Mouse (Mus musculus): Measurements from ENCODE around the gene Prkn. TPM values are rescaled to one million over a fixed set of nuclear protein-coding genes. Genes with fewer than 3 reads are reported as not detected.
A peak's percentile ranks its signal among the peaks of the same experiment; 100 is the strongest.

The Prkn gene
- polyA plus RNA-seq, 1 experiment from 2014 or later, result 2.8 TPM

DNA sequence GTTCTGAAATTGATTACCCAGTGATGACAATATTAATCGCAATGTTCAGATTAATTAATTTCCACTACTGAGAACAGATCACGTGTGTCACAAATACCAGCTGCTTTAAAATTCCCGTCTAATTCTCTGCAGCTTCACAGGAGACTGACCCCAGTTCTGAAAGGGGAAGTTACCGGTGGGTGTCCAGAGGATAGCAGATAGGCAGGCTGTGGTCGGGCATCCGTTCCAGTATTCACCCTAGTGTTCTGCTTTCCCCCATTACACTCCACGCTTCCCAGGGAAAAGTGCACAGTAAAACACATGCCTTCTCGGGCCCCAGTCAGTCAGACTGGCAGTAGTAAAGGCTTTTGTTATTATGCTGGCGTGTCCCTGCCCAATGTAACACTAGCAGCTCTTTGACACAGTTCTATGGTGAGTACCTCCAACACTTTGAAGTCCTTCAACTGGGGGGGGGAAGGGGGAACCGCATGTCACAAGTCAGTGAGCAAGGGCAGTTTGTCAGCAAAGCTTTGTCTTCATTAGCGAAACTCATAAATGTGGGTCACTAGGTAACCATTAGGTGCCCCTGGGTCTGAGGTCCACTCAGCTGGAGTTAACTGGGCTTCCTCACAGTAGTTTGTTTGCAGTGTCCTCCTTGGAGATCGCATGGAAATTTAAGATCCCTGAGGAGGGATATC is 940.8 kb downstream of the Prkn start:
- Histone ChIP-seq H3K4me3 (ENCODE audit: low read length) (no peak overlapping the region), H3K9ac (replicated peaks; ENCODE audit: low read length) (no peak overlapping the region), H3K27me3 (ENCODE audit: insufficient read depth, low read length) (no peaks in the 10 kb centered on the region), H3K36me3 (ENCODE audit: insufficient read depth, low read length) (no peaks in the 10 kb centered on the region), H3K27ac (ENCODE audit: low read length) (no peak overlapping the region), H3K9me3 (ENCODE audit: low read length) (no peaks in the 10 kb centered on the region), H3K4me1 (ENCODE audit: insufficient read depth, low read length) (no peaks in the 10 kb centered on the region), H3K4me2 (replicated peaks; ENCODE audit: low read depth, low read length) (no peak overlapping the region)
- 21% methylated on average over 12 of the region's 12 CpGs for WGBS
- peak; percentile 92 for ATAC-seq (ENCODE audit: low FRiP score, low TSS enrichment)

DNA sequence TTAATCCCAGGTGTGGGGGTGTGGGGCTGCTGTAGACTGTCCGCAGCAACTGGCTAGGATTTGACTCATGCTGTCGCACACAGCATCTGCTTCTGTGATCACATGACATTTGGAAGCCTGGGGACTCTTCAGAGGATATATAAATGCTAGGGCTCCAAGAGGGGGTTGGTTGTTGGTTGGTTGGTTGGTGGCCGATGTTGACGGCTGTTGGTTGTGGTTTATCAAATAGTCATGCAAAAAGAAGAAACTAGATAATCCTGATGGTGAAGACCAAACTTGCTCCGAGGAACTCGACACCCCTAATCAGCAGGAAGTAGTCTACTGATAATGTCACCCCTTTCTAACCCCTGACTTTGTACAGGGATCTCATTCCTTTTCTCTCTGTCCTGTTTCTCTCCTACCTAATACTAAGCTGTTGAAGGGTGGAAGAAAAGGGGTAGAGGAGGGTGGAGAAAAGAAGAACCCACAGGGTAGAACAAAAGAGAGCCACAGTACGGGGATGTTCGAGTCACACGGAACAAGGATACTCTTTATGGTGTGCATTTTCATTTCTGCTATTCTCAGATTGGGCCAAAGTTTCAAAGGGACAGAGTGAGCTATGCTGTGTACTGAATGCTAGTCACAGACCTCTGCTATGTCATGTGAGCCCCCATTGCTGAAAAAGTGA is 948.2 kb downstream of the Prkn start:
- 84% methylated on average over 9 of the region's 9 CpGs for WGBS
- H3K4me1 ChIP-seq (ENCODE audit: insufficient read depth, low read length), result no peaks in the 10 kb centered on the region
- no peak overlapping the region for H3K4me3 ChIP-seq (ENCODE audit: low read length)
- no peaks in the 10 kb centered on the region for H3K36me3 ChIP-seq (ENCODE audit: insufficient read depth, low read length)
- no peaks in the 10 kb centered on the region for H3K27me3 ChIP-seq (ENCODE audit: insufficient read depth, low read length)
- no peak overlapping the region for H3K27ac ChIP-seq (ENCODE audit: low read length)
- no peak overlapping the region for H3K9ac ChIP-seq (replicated peaks; ENCODE audit: low read length)
- ATAC-seq (ENCODE audit: low FRiP score, low TSS enrichment), result no peak
- H3K9me3 ChIP-seq (ENCODE audit: low read length), result no peaks in the 10 kb centered on the region
- no peak overlapping the region for H3K4me2 ChIP-seq (replicated peaks; ENCODE audit: low read depth, low read length)

DNA sequence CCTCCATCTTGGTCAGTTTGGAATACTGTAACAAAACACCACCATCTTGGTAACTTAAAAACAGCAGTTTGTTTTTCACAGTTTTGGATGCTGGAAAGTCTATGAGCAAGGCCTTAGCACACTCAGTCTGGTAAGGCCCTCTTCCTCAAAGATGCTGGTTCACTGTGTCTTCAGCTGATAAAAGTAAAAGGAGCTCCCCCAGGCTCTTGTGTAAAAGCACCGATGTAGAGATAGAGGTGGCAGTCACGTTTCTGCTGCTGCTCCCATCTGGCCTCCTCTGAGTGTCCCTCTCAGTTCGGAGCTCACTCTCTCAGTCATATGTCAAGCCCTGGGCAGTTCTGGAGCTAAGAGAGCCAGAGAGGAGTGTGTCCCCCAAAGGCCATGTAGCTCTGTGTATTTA is 955.8 kb downstream of the Prkn start:
- H3K27me3 ChIP-seq (ENCODE audit: insufficient read depth, low read length), result 0 out of 2 replicates have a peak, but pooled peaks cover 3% of the 10 kb centered on the region
- no peak overlapping the region for H3K9ac ChIP-seq (replicated peaks; ENCODE audit: low read length)
- ATAC-seq (ENCODE audit: low FRiP score, low TSS enrichment), result no peak
- no peaks in the 10 kb centered on the region for H3K36me3 ChIP-seq (ENCODE audit: insufficient read depth, low read length)
- H3K4me1 ChIP-seq (ENCODE audit: insufficient read depth, low read length), result no peaks in the 10 kb centered on the region
- no peak overlapping the region for H3K4me3 ChIP-seq (ENCODE audit: low read length)
- no peak overlapping the region for H3K4me2 ChIP-seq (replicated peaks; ENCODE audit: low read depth, low read length)
- 76% methylated on average over 3 of the region's 3 CpGs for WGBS
- H3K27ac ChIP-seq (ENCODE audit: low read length), result no peak overlapping the region
- H3K9me3 ChIP-seq (ENCODE audit: low read length), result no peaks in the 10 kb centered on the region

DNA sequence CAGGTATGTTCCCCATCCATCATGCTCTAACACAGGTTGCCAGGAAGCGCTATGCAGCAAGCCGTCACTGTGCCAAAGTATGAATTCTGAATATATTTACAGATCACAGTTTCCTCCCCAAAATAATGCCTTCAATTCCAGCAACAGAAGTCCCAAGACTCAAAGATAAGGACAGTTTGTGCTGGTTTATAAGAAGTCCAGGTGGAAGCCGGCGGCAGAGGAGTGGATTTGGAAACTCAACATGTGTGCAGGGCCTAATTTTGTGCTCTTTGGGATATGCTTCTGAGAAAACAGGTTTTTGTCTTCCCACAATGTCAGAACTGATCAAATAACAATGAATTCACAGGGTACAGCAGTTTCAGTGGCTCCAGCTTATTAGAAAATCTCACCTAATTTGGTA is 961.0 kb downstream of the Prkn start:
- H3K9me3 ChIP-seq (ENCODE audit: low read length), result no peaks in the 10 kb centered on the region
- no peak overlapping the region for H3K27ac ChIP-seq (ENCODE audit: low read length)
- H3K9ac ChIP-seq (replicated peaks; ENCODE audit: low read length), result no peak overlapping the region
- ATAC-seq (ENCODE audit: low FRiP score, low TSS enrichment), result no peak
- no peaks in the 10 kb centered on the region for H3K4me1 ChIP-seq (ENCODE audit: insufficient read depth, low read length)
- no peak overlapping the region for H3K4me3 ChIP-seq (ENCODE audit: low read length)
- no peaks in the 10 kb centered on the region for H3K27me3 ChIP-seq (ENCODE audit: insufficient read depth, low read length)
- no peaks in the 10 kb centered on the region for H3K36me3 ChIP-seq (ENCODE audit: insufficient read depth, low read length)
- H3K4me2 ChIP-seq (replicated peaks; ENCODE audit: low read depth, low read length), result no peak overlapping the region
- 93% methylated on average over 4 of the region's 4 CpGs for WGBS

DNA sequence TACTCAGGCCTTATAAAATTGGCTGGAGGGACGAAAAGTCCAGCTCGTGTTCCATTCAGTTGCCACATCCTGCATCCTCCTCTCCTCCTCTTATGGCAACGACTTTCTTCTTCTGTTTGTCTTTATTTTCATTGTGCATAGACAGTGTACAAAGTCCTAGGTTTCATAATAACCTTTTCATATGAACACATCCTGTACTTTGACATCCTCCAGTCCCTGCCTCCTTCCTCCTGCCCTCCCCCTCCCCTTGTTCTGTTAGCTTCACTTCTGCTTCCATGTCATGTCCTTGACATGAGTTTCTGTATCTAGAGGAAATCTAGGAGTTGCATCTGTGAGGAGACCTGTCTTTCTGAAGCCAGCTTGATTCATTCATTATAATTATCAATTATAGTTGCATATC is 967.1 kb downstream of the Prkn start:
- Histone ChIP-seq H3K27ac (ENCODE audit: low read length) (no peak overlapping the region), H3K4me1 (ENCODE audit: insufficient read depth, low read length) (no peaks in the 10 kb centered on the region), H3K4me3 (ENCODE audit: low read length) (no peak overlapping the region), H3K36me3 (ENCODE audit: insufficient read depth, low read length) (no peaks in the 10 kb centered on the region), H3K27me3 (ENCODE audit: insufficient read depth, low read length) (no peaks in the 10 kb centered on the region), H3K4me2 (replicated peaks; ENCODE audit: low read depth, low read length) (no peak overlapping the region), H3K9me3 (ENCODE audit: low read length) (no peaks in the 10 kb centered on the region), H3K9ac (replicated peaks; ENCODE audit: low read length) (no peak overlapping the region)
- no peak for ATAC-seq (ENCODE audit: low FRiP score, low TSS enrichment)
- 69% methylated on average over 3 of the region's 3 CpGs for WGBS

DNA sequence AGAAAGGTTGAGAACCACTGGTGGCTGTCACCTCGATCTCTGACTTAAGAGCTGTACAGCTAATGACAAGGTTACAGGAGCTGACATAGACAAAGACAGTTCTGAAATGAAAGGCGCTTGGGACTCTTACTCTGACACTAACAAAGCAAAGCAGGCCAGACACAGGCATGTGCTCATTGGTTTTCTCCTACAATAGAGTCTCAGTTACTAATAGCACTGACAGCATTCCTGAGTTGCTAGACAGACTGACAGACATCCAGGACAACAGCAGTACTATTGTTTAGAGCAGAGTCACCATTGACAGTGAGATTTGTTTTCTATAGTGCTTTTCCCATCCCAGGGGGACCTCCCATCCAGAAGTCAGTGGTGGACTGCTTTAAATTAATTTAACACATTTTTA is 977.7 kb downstream of the Prkn start:
- Histone ChIP-seq H3K27me3 (ENCODE audit: insufficient read depth, low read length) (no peaks in the 10 kb centered on the region), H3K4me1 (ENCODE audit: insufficient read depth, low read length) (no peaks in the 10 kb centered on the region), H3K27ac (ENCODE audit: low read length) (no peak overlapping the region), H3K9ac (replicated peaks; ENCODE audit: low read length) (no peak overlapping the region), H3K4me2 (replicated peaks; ENCODE audit: low read depth, low read length) (no peak overlapping the region), H3K9me3 (ENCODE audit: low read length) (peaks cover 4% of the 10 kb centered on the region; the same call in 1 of the 2 replicates), H3K36me3 (ENCODE audit: insufficient read depth, low read length) (no peaks in the 10 kb centered on the region), H3K4me3 (ENCODE audit: low read length) (no peak overlapping the region)
- no peak for ATAC-seq (ENCODE audit: low FRiP score, low TSS enrichment)
- 82% methylated on average over 2 of the region's 2 CpGs for WGBS

DNA sequence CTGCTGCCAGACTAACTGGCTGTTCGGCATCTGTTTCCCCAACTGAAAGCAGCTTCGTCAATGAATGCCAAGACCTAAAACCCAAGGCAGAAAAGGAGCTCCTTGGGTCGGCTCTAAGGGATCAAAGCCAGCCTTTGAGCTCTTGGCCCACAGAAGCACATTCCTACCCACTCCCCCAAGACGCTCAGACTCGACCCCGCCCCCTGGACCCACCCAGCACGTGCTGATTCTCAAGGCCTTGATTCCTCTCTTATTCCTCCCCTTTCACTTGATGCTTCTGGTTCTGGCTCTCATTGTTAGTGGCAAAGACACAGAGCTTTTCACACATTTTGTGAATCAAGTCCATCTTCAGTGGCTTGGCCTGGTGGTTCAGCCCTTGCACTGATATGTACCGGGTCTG is 979.3 kb downstream of the Prkn start:
- Histone ChIP-seq H3K36me3 (ENCODE audit: insufficient read depth, low read length) (no peaks in the 10 kb centered on the region), H3K27ac (ENCODE audit: low read length) (no peak overlapping the region), H3K27me3 (ENCODE audit: insufficient read depth, low read length) (no peaks in the 10 kb centered on the region), H3K4me3 (ENCODE audit: low read length) (no peak overlapping the region), H3K9ac (replicated peaks; ENCODE audit: low read length) (no peak overlapping the region), H3K4me1 (ENCODE audit: insufficient read depth, low read length) (no peaks in the 10 kb centered on the region), H3K4me2 (replicated peaks; ENCODE audit: low read depth, low read length) (no peak overlapping the region), H3K9me3 (ENCODE audit: low read length) (peaks cover 4% of the 10 kb centered on the region; the same call in 1 of the 2 replicates)
- ATAC-seq (ENCODE audit: low FRiP score, low TSS enrichment), result no peak
- 62% methylated on average over 8 of the region's 8 CpGs for WGBS

DNA sequence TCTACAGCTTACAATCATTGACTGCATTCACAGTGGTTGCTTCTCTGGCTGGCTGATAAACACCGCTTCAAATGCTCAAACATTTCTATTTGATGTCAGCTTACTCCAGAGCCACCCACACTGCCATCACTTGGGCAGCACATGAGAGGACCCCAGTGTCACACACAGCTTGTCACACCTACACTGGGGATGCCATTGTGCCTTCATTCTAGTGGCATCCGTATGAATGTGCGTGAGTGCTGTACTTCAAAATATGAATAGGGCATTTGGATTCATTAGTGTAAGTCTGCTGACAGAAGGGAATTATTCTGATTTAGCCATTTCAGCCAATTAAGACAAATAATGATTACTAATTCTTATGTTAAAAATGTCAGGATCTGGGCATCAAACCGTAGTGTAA is 980.6 kb downstream of the Prkn start:
- Histone ChIP-seq H3K4me3 (ENCODE audit: low read length) (no peak overlapping the region), H3K9me3 (ENCODE audit: low read length) (peaks cover 4% of the 10 kb centered on the region; the same call in 1 of the 2 replicates), H3K27ac (ENCODE audit: low read length) (no peak overlapping the region), H3K4me1 (ENCODE audit: insufficient read depth, low read length) (no peaks in the 10 kb centered on the region), H3K27me3 (ENCODE audit: insufficient read depth, low read length) (no peaks in the 10 kb centered on the region), H3K4me2 (replicated peaks; ENCODE audit: low read depth, low read length) (no peak overlapping the region), H3K36me3 (ENCODE audit: insufficient read depth, low read length) (no peaks in the 10 kb centered on the region), H3K9ac (replicated peaks; ENCODE audit: low read length) (no peak overlapping the region)
- no peak for ATAC-seq (ENCODE audit: low FRiP score, low TSS enrichment)
- WGBS, result 92% methylated on average over 4 of the region's 4 CpGs

DNA sequence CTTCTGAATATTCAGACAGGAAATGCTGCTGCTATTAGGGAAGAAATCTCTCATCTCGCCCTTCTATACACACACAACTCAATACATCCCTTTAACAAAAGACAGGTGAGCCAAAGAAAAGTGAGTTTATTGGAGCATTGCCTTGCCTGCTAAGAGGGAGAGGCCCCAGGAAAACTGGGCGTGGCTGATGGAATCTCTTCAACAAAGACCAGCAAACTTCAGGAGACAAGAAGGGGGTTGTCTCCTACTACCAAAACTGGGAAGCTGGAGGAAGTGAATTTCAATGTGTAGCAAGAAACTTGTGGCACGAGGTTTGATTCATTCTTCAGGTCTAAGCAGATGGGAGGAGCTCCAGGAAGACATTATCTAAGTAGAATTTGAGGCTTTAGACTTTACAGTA is 989.3 kb downstream of the Prkn start:
- Histone ChIP-seq H3K27ac (ENCODE audit: low read length) (no peak overlapping the region), H3K9me3 (ENCODE audit: low read length) (peaks cover 4% of the 10 kb centered on the region; the same call in 1 of the 2 replicates), H3K4me3 (ENCODE audit: low read length) (no peak overlapping the region), H3K4me2 (replicated peaks; ENCODE audit: low read depth, low read length) (no peak overlapping the region), H3K9ac (replicated peaks; ENCODE audit: low read length) (no peak overlapping the region), H3K27me3 (ENCODE audit: insufficient read depth, low read length) (no peaks in the 10 kb centered on the region), H3K36me3 (ENCODE audit: insufficient read depth, low read length) (no peaks in the 10 kb centered on the region), H3K4me1 (ENCODE audit: insufficient read depth, low read length) (no peaks in the 10 kb centered on the region)
- WGBS, result 60% methylated on average over 3 of the region's 3 CpGs
- ATAC-seq (ENCODE audit: low FRiP score, low TSS enrichment), result no peak

DNA sequence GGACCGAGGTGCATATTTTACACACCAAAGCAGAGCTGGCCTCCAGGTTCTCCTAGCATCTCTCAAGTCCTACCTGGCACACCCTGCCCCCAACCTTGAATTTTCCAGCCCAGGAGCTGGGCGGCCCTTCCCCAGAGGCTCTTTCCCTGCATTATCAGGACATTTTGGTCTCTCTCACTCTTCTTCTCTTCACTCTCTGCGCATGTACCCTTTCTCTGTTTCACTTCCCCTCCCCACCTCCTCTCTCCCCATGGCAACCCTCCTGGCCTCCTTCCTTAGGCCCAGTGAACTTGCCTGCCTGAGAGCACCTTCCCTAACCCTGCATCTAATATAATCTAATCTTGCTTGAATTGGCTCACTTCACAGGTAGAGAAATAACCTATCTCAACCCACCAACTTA is 996.9 kb downstream of the Prkn start:
- no peak overlapping the region for H3K4me3 ChIP-seq (ENCODE audit: low read length)
- WGBS, result 83% methylated on average over 3 of the region's 3 CpGs
- H3K4me1 ChIP-seq (ENCODE audit: insufficient read depth, low read length), result no peaks in the 10 kb centered on the region
- H3K9ac ChIP-seq (replicated peaks; ENCODE audit: low read length), result no peak overlapping the region
- no peaks in the 10 kb centered on the region for H3K27me3 ChIP-seq (ENCODE audit: insufficient read depth, low read length)
- no peak for ATAC-seq (ENCODE audit: low FRiP score, low TSS enrichment)
- H3K36me3 ChIP-seq (ENCODE audit: insufficient read depth, low read length), result no peaks in the 10 kb centered on the region
- H3K27ac ChIP-seq (ENCODE audit: low read length), result no peak overlapping the region
- no peak overlapping the region for H3K4me2 ChIP-seq (replicated peaks; ENCODE audit: low read depth, low read length)
- H3K9me3 ChIP-seq (ENCODE audit: low read length), result no peaks in the 10 kb centered on the region

Data from kidney, embryonic 16.5 days (tissue).